Comparison of ENCODE assay signal across 8 mouse cellular contexts in the genomic region with DNA sequence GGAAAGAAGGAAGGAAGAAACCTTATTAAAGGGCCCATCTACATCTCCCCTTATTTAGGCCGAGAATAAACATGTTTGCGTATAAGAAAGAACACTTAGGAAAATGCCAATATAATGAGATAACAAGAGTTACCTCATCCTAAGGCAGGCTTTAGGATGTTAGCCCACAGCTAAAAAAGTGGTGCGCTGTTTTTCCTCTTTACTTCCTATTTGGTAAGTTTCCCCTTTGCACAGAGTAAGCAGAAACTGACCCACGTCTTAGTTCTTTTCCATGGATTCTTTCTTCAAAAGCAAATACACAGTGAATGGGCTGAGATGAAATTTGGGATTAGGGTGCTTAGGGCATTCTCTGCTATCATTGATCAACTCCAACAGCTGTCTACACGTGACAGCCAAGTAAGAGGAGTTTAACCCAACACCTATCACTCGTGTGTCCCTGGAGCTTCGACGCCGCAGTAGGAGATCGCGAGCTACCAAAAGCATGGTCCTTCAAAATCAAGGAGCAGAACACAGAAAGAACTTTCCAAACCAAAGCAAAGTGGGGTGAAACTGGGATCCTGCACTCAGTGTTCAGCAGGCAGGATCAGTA. TPM values are rescaled to one million over a fixed set of nuclear protein-coding genes. Genes with fewer than 3 reads are reported as not detected.
A peak's percentile ranks its signal among the peaks of the same experiment; 100 is the strongest.
DNase-seq lines count a peak whose midpoint lies in the region; ATAC-seq and TF ChIP-seq lines count a peak whose summit lies in the region.

No protein-coding gene starts in this region.

- peak overlapping the region; percentile 51; the same call in 1 of the 2 replicates for H3K4me3 ChIP-seq in liver, adult 2 months (ENCODE audit: insufficient read depth, low read depth, low read length)
- H3K4me3 ChIP-seq in embryonic facial prominence, embryonic 13.5 days = peak overlapping the region; percentile 50
- H3K4me3 ChIP-seq in intestine, embryonic 14.5 days (ENCODE audit: low read depth, low read length) = peak overlapping the region; percentile 51

- no peaks in the 10 kb centered on the region for H3K79me2 ChIP-seq in liver, adult 2 months (ENCODE audit: control insufficient read depth, insufficient read depth, low read length)

- no peaks in the 10 kb centered on the region for H3K9me3 ChIP-seq in embryonic facial prominence, embryonic 13.5 days
- H3K9me3 ChIP-seq in intestine, embryonic 14.5 days (ENCODE audit: control insufficient read depth, low read length) = no peaks in the 10 kb centered on the region

- no peak for ATAC-seq in embryonic facial prominence, embryonic 13.5 days (ENCODE audit: insufficient number of reproducible peaks, insufficient read depth, low FRiP score, low TSS enrichment, low read depth)
- no peak for ATAC-seq in intestine, embryonic 14.5 days (replicated peaks; ENCODE audit: low FRiP score, low TSS enrichment, low read depth)
- peak; percentile 7; the same call in 1 of the 2 replicates for ATAC-seq in monocyte, adult 5-6 weeks (replicated peaks; ENCODE audit: insufficient number of reproducible peaks, low FRiP score, low TSS enrichment, poor library complexity, severe bottlenecking)

- no peaks in the 10 kb centered on the region for H3K27me3 ChIP-seq in liver, adult 2 months (ENCODE audit: control insufficient read depth, insufficient read depth, low read length)
- H3K27me3 ChIP-seq in embryonic facial prominence, embryonic 13.5 days = no peaks in the 10 kb centered on the region
- H3K27me3 ChIP-seq in intestine, embryonic 14.5 days (replicated peaks; ENCODE audit: control insufficient read depth, insufficient read depth, low read length) = no peaks in the 10 kb centered on the region

- DNase-seq in liver, adult 2 months (ENCODE audit: extremely low read depth, low read depth, low spot score) = peak; percentile 43
- DNase-seq in liver = no peak
- no peak for DNase-seq in intestine, embryonic 14.5 days (ENCODE audit: low spot score)
- no peak for DNase-seq in ovary, postnatal 36 days (ENCODE audit: low spot score)
- DNase-seq in cerebellum, postnatal 10 days = no peak
- no peak for DNase-seq in ovary, postnatal 14 days (ENCODE audit: low spot score)

- TF ChIP-seq POLR2A in liver, adult 2 months (IDR thresholded peaks at IDR 0.05; ENCODE audit: extremely low read depth, insufficient read depth, low read length) = no peak

- no peaks in the 10 kb centered on the region; the same call in 1 of the 2 replicates for H3K4me1 ChIP-seq in liver, adult 2 months (ENCODE audit: control insufficient read depth, insufficient read depth, low read length)
- peaks cover 4% of the 10 kb centered on the region; the same call in 1 of the 2 replicates for H3K4me1 ChIP-seq in embryonic facial prominence, embryonic 13.5 days
- 0 out of 2 replicates have a peak, but pooled peaks cover 3% of the 10 kb centered on the region for H3K4me1 ChIP-seq in intestine, embryonic 14.5 days (replicated peaks; ENCODE audit: control insufficient read depth, insufficient read depth, low read length)

- no peaks in the 10 kb centered on the region for H3K36me3 ChIP-seq in liver, adult 2 months (ENCODE audit: control insufficient read depth, insufficient read depth, low read length)
- no peaks in the 10 kb centered on the region for H3K36me3 ChIP-seq in embryonic facial prominence, embryonic 13.5 days
- no peaks in the 10 kb centered on the region for H3K36me3 ChIP-seq in intestine, embryonic 14.5 days (ENCODE audit: control insufficient read depth, insufficient read depth, low read length)

- no peak for TF ChIP-seq CTCF in liver, adult 2 months (IDR thresholded peaks at IDR 0.05; ENCODE audit: low read depth, low read length)

- H3K9ac ChIP-seq in liver, adult 2 months (ENCODE audit: low read depth, low read length) = peak overlapping the region; percentile 47
- peak overlapping the region; percentile 69 for H3K9ac ChIP-seq in embryonic facial prominence, embryonic 13.5 days
- peak overlapping the region; percentile 47 for H3K9ac ChIP-seq in intestine, embryonic 14.5 days (ENCODE audit: low read length)

- H3K4me2 ChIP-seq in embryonic facial prominence, embryonic 13.5 days = peak overlapping the region; percentile 79
- peak overlapping the region; percentile 92 for H3K4me2 ChIP-seq in intestine, embryonic 14.5 days (ENCODE audit: low read length)

- peak overlapping the region; percentile 8 for H3K27ac ChIP-seq in liver, adult 2 months (replicated peaks; ENCODE audit: insufficient read depth, low read depth, low read length)
- peak overlapping the region; percentile 12; the same call in 1 of the 2 replicates for H3K27ac ChIP-seq in embryonic facial prominence, embryonic 13.5 days
- 0 out of 2 replicates have a peak overlapping the region, but pooled peaks have one; percentile 6 for H3K27ac ChIP-seq in intestine, embryonic 14.5 days (ENCODE audit: low read depth)

- WGBS in liver, adult 2 months = 22% methylated on average over 11 of the region's 11 CpGs
- 38% methylated on average over 11 of the region's 11 CpGs for WGBS in embryonic facial prominence, embryonic 13.5 days
- 31% methylated on average over 11 of the region's 11 CpGs for WGBS in intestine, embryonic 14.5 days

RNA-seq across cellular contexts. Expression of a gene that starts 7.6 kb away (rescaled TPM):
- 25.6 and 28.8 TPM in 2 replicates for total RNA-seq in liver, adult 2 months (2014; rRNA removed)
- 13.8 and 25.0 TPM in 2 replicates for polyA plus RNA-seq in liver, adult 2 months (2012; rRNA removed)
- polyA plus RNA-seq in embryonic facial prominence, embryonic 13.5 days (2015; fragmentation: Nextera tagmentation; extraction: Ambion mirVana) = 23.6 and 27.4 TPM in 2 replicates
- polyA plus RNA-seq in intestine, embryonic 14.5 days (2014; fragmentation: Nextera tagmentation; extraction: Ambion mirVana) = 37.2 and 37.5 TPM in 2 replicates
- total RNA-seq in monocyte, adult 5-6 weeks (2017) = 103 to 122 TPM (median 110 TPM) in 3 replicates
